Mouse (Mus musculus) kidney, postnatal 14 days (tissue): ENCODE measurements at regions not wholly inside any gene's neighbourhood (a gene's known extent, or its start where the extent isn't known, plus 50 kb on each side); places are given as distances from the start of the nearest gene placed in this dataset.

Experiments
- DNase-seq: peaks from one replicate; pipeline ENCODE4 v3.0.0; 2022; ENCODE audit warnings: mixed read lengths

GRCm38 (mm10) chr8:93591608-93592301, 56.1 kb upstream of the Ces5a start:
- peak; percentile 78 for DNase-seq

GRCm38 (mm10) chr8:93592302-93592651, 56.6 kb upstream of the Ces5a start:
- DNase-seq = no peak

DNA sequence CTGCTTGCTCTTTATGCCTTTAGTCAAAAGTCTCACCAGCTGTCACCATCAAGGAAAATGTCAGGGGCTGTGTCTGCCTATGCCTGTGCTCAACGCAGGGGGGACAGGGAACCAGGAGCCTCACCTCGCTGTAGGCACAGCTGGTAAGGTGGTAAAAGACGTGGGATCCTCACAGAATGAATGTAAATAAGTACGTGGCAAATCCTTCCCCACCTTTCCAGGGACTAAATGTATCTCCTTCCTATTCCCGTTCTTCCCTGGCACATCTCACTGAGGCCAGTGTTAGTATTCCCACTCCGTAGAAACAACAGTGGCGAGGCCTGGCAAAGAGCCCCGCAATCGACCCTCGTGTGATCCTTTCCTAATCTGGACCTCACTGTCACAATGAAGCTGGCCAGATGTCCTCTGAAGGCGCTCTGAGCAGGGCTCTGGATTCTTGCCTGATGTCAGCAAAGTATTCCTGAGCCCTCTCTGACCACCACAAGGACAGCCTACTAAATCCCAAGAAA, 63.0 kb upstream of the Ces5a start:
- DNase-seq = peak; percentile 63

- no peak for DNase-seq
These were observed 63.7 kb upstream of the Ces5a start for GRCm38 (mm10) chr8:93599306-93599705.

DNA sequence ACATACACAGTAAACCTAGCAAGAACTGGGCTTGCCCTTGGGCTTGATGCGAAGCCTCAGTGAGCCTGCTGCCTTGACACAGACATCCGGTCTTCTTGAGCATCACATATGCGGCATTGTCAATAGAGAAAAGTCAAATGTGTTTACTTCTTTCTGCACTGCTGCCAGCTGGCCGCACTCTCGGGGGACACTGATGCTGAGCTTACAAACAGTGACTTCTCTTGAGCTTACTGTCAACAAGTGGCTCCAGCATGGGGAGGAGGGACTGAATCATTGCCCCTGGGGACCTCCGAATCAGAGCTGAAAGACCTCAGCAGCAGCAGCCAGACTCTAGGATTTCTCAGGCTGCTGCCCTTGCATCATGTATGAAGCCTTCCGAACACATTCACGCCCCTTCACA, 64.1 kb upstream of the Ces5a start:
- DNase-seq = peak; percentile 47

DNA sequence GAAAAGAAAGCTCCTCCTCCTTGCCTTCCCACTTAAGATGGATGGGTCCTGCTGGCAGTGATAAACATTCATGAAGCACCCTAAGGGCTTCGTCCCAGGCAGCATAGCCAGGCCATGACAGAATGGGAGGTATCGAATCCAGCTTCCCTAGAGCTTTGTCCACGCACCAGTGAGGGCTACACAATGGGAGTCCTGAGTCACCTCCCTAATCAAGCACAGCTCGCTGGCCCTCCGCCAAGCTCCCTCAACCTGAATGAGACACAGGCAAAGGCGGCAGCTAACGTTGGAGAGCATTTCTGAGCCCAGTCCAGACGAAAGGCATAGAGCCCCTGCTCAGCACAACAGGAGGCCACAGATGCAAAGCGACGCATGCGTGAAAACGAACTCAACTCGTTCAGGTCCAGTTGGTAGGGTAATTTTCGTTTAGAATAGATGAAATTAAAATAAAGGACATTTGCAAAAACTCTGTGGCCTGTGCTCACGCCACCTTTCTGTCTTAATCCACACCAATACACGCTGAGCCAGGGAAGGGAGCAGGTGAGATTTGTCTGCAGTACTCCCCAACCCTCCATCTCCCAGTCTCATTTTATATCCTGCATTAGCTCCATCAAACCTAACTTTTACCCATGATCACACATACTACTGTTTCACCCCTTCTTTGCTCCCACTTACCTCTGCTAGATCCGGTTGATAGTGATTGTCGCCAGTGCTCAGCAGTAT, 91.3 kb upstream of the Ces5a start:
- peak; percentile 17 for DNase-seq

- DNase-seq = no peak
These were observed 92.0 kb upstream of the Ces5a start for GRCm38 (mm10) chr8:93627626-93628025.

DNA sequence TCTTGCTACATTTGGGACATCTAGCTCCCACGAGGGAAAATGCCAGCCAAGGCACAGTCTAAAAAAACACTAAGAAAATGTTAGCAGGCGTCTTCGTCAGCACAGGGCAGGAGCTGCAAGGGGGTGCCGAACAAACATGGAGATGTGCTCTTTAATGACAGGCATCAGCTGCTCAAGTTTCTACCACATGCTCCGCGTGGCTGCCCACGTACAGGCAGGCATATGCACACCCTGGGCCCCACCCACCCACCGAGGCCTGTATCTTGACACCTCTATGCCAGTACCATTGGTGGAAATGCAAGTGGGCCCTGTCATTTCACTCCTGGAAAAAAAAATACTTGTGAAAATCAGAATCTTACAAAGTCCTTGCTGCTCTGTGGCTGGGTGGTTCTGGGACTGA, 97.3 kb upstream of the Ces5a start:
- no peak for DNase-seq

GRCm38 (mm10) chr8:93642770-93643169, 107.1 kb upstream of the Ces5a start:
- DNase-seq = no peak

- DNase-seq = no peak
These were observed 108.0 kb upstream of the Ces5a start for GRCm38 (mm10) chr8:93643471-93644215.

- DNase-seq = no peak
These were observed 117.8 kb upstream of the Ces5a start for GRCm38 (mm10) chr8:93653421-93653820.

DNA sequence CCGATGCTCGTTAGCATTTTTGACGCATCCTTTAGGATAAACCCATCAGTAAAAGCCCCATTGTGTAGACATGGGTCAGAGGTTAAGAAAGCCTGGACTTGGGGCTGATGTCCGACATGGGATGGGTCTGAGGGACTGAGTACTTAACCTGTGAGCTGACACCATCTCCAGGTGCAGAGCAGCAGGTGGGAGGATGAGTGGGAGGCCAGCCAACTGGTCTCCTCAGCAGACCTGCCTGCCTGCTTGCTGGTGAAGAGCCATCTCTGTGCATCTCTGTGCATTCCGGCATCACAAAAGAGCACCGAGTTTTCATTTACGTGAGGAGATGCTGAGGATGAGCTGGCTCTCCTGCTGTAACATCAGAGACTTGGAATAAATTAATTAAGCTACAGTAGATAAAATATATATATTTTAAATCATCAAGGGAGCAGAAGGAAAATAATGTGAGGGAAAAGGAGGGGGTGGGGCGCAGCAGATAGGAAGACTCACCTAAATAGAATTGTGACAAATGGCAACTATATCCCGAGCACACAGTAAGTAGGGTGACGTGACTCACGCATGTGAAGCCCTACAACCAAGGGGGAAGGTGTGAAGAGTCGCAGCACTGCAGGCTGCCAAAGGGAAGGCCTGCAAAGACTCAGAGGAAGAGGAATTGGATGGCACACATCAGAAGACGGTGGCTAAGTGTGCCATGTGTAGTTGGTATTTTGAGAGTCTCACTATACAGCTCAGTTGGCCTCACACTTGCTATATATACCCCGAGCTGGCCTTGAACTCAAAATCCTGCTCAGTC, 118.5 kb upstream of the Ces5a start:
- no peak for DNase-seq

DNA sequence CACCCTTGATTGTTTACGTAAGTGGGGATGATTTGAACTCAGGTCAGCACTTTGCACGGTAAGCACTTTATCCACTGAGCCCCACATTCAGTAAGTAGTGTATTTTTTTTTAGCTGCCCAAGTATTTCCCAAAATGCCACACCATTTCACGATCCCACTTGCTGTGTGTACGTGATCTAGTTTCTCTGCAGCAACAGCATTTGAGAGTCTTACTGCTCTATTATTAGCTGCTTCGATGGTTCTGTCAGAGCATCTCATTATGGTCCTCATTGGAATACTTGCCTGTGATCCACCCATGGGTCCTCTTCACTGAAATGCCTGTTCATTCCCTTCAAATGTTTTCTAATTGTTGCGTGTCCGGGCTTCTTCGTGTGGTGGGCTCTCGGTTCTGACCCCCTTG, 120.1 kb upstream of the Ces5a start:
- no peak for DNase-seq

- peak; percentile 76 for DNase-seq
These were observed 126.1 kb upstream of the Ces5a start for GRCm38 (mm10) chr8:93661739-93662138.

DNA sequence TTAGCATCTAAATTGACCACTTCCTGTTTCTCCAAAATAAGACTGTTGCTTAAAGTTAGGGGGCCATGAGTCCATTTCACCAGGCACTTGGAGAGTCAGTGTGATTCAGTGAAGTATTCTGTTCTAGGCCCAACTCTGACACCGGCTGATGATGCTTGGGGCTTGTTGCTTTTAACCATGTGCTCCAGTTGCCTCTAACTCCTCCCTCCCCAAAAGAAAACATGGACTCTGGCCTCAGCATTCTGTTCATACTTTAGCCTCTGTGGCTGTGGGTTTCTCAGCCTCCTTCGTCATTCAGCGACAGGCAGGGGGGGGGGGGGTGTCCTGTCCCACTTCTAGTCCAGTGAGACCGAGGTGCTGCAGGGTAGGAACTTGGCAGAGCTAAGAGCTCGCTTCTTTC, 126.6 kb upstream of the Ces5a start:
- peak; percentile 41 for DNase-seq

GRCm38 (mm10) chr8:93663851-93664250, 128.2 kb upstream of the Ces5a start:
- no peak for DNase-seq

DNA sequence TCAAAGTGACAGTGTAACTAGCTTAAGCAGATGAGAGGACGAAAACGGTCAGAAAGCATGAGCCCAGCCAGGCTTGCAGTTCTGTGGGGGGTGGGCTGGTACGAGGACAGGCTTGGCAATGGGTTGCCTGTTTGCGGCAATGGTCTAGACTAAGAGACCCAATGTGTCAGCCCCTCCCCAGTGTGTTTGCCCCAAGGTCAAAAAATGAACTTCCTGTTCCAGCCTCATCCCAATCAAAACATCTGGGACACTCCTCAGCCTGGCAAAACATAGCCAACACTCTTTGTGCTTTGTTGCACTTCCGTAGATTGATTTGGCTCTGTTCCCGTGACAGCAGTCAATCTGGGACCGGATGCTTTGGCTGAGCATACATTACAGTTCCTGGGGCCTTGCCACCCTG, 132.7 kb upstream of the Ces5a start:
- DNase-seq = peak; percentile 15

GRCm38 (mm10) chr8:93674721-93675120, 135.0 kb upstream of the Gnao1 start:
- no peak for DNase-seq

- no peak for DNase-seq
These were observed 125.9 kb upstream of the Gnao1 start for GRCm38 (mm10) chr8:93683773-93684391.

DNA sequence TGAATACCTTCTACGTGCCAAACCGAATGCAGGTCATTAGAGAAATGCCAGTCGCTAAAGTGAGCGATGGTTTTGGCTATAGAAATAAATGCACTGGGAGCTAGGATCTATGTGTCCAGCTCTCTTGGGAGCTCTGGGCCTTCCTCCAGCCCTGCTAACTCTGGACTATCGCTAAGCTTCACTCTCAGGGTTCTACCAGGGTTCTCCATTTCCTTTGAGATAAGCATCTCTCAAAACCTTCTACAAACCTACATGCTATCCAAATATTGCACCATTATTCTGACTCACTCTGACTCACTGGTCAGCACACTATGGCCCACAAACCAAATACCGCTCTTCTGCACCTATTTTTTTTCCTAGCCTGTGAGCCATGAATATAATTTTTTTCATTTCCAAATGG, 125.4 kb upstream of the Gnao1 start:
- no peak for DNase-seq

DNA sequence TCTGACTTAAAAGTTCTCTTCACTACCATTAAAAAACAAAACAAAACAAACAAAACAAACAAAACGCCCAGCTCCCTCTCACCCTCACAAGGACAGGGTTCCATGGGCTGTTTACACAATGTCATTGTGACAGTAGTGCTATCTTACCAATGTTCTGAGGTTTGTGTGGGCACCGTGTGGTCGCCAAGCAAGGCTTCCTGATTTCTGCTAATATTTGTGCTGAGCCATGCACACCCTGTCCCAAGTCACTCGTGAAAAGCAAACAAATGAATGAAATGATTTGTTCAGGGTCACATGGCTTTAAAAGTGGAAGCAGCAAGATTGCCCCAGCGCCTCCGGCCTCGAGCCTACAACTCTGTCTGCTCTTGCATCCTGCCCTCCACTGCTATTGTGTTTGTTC, 120.9 kb upstream of the Gnao1 start:
- no peak for DNase-seq

DNA sequence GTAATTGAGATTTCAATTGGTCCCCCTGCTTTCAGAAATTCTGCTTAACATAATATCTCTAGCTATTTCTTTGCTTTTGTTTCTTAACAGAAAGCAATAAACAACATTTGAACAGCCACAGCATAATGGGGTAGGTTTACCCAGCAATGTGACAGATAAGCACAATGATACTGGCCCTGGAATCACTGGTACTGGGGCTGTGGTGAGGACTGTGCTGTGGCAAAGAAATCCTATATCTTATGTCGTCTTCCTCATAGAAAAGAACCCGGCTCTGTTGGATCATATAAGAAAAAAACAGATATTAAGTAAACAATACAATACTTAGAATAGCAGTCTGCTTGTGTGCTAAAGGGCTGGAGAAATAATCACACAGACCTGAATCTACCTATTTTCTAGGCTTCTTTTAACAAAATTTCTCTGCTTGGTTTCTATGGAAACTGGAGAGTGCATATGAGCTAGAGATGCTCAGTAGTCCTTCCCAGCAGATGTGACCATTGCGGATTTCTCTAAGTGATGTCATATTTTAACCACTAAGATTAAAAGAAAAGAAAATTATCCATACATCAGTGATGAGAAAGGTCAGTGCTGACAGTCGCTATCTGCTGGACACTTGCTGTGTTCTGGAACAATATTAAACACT, 119.8 kb upstream of the Gnao1 start:
- DNase-seq = no peak
